Mouse (Mus musculus) liver, embryonic 14.5 days (tissue): ENCODE measurements around the gene Gpr1. TPM values are rescaled to one million over a fixed set of nuclear protein-coding genes. Genes with fewer than 3 reads are reported as not detected.

Experiments used
- ATAC-seq: fragments of 200-750 bp; cut with Nextera tagmentation; 2 replicates; pipeline ENCODE4 v1.8.0; 2017; ENCODE audit warnings: moderate number of reproducible peaks, mild to moderate bottlenecking, moderate library complexity; ENCODE audit not compliant: insufficient read depth
- DNase-seq, 3 experiments: peaks; one replicate each; pipeline ENCODE4 v3.0.0-alpha.2; 2012 to 2013; ENCODE audit warnings: low read depth in 3 of 3, low spot score in 3 of 3
- H3K27ac ChIP-seq: fragments of 300-500 bp; sonication (generic); 2 replicates; pipeline ENCODE4 v1.5.1; 2014; ENCODE audit warnings: moderate library complexity, mild to moderate bottlenecking, control low read depth, inconsistent platforms
- H3K27me3 ChIP-seq: fragments of 300-500 bp; sonication (generic); 2 replicates; pipeline ENCODE4 v1.6.1; 2014; ENCODE audit warnings: mild to moderate bottlenecking, low read length, moderate library complexity; ENCODE audit not compliant: control insufficient read depth, insufficient read depth
- H3K36me3 ChIP-seq: fragments of 300-500 bp; sonication (generic); replicated peaks from 2 replicates; pipeline ENCODE4 v1.6.1; 2014; ENCODE audit warnings: low read depth; ENCODE audit not compliant: control insufficient read depth, insufficient read depth
- H3K4me1 ChIP-seq, 2 experiments: fragments of 200-500 bp in 1 of 2; fragments of 300-500 bp in 1 of 2; sonication (generic) in 1 of 2; replicated peaks; 2 replicates each; pipeline ENCODE4 v1.6.1; 2012 to 2014; ENCODE audit warnings: antibody characterized with exemption in 1 of 2, inconsistent platforms in 1 of 2, low read length in 1 of 2; ENCODE audit not compliant: control insufficient read depth in 2 of 2, insufficient read depth in 2 of 2
- H3K4me2 ChIP-seq: fragments of 300-500 bp; sonication (generic); 2 replicates; pipeline ENCODE4 v1.6.1; 2014; ENCODE audit warnings: low read depth, mild to moderate bottlenecking, control low read depth, moderate library complexity
- H3K4me3 ChIP-seq, 2 experiments: fragments of 200-500 bp in 1 of 2; fragments of 300-500 bp in 1 of 2; sonication (generic) in 1 of 2; 2 replicates each; pipeline ENCODE4 v1.5.1; 2012 to 2014; ENCODE audit warnings: low read depth in 2 of 2, low read length in 2 of 2, mild to moderate bottlenecking in 2 of 2, control low read depth in 1 of 2, inconsistent platforms in 1 of 2, moderate library complexity in 1 of 2; ENCODE audit not compliant: insufficient read depth in 1 of 2
- H3K9ac ChIP-seq: fragments of 300-500 bp; sonication (generic); replicated peaks from 2 replicates; pipeline ENCODE4 v1.6.1; 2014; ENCODE audit warnings: mild to moderate bottlenecking, control low read depth, moderate library complexity
- H3K9me3 ChIP-seq: fragments of 300-500 bp; sonication (generic); 2 replicates; pipeline ENCODE4 v1.6.1; 2016; ENCODE audit warnings: low read length, mixed read lengths; ENCODE audit not compliant: control insufficient read depth
- CTCF ChIP-seq: IDR thresholded peaks from 2 replicates; pipeline ENCODE4 v1.5.1; 2016; ENCODE audit warnings: antibody characterized with exemption, low read depth, control low read depth
- EP300 ChIP-seq: IDR thresholded peaks from 2 replicates; pipeline ENCODE4 v1.6.1; 2016; ENCODE audit warnings: antibody characterized with exemption, low read depth
- WGBS: fragments of 180-500 bp; shearing (Covaris S2); extraction: QIAGEN DNeasy Blood & Tissue Kit; methylation state at CpG from one replicate; pipeline ENCODE4 v1.1.7; 2014; ENCODE audit not compliant: insufficient replicate concordance; 5-methylcytosine and 5-hydroxymethylcytosine counted together
- polyA plus RNA-seq, 2 experiments: library from polyadenylated mRNA; depleted of rRNA in 1 of 2; stranded (reverse) in 1 of 2; unstranded in 1 of 2; fragments of >200 nt; fragmentation: Nextera tagmentation in 1 of 2; extraction: Ambion mirVana in 1 of 2; gene quantifications; 2 replicates each; pipeline versions ENCODE4 v1.2.1 to v1.2.3; 2012 to 2014

The Gpr1 gene
- polyA plus RNA-seq, 2 experiments, result not detected

- Histone ChIP-seq H3K27me3 (no peaks in the 10 kb centered on the region), H3K9ac (no peak overlapping the region), H3K4me1 (no peaks in the 10 kb centered on the region; a peak in 1 of 4 replicates), H3K4me3 (no peak overlapping the region), H3K36me3 (no peaks in the 10 kb centered on the region), H3K9me3 (no peaks in the 10 kb centered on the region), H3K4me2 (no peak overlapping the region), H3K27ac (no peak overlapping the region)
- TF ChIP-seq CTCF, result no peak
- ATAC-seq (no peak), DNase-seq (no peak)
- 61% methylated on average over 3 of the region's 3 CpGs for WGBS
Observed at GRCm38 (mm10) chr1:63207607-63208006, 6.7 kb downstream of the Gpr1 start.

GRCm38 (mm10) chr1:63204660-63205394, 9.5 kb downstream of the Gpr1 start:
- Histone ChIP-seq H3K27ac (no peak overlapping the region), H3K36me3 (no peaks in the 10 kb centered on the region), H3K4me1 (no peaks in the 10 kb centered on the region; a peak in 1 of 4 replicates), H3K4me2 (no peak overlapping the region), H3K27me3 (no peaks in the 10 kb centered on the region), H3K4me3 (no peak overlapping the region), H3K9ac (no peak overlapping the region), H3K9me3 (no peaks in the 10 kb centered on the region)
- ATAC-seq (no peak), DNase-seq (no peak)
- 32% methylated on average over 7 of the region's 7 CpGs for WGBS
- TF ChIP-seq CTCF (no peak), EP300 (no peak)

GRCm38 (mm10) chr1:63203950-63204659, 10.2 kb downstream of the Gpr1 start:
- no peak overlapping the region for H3K4me3 ChIP-seq
- TF ChIP-seq CTCF (0 out of 2 replicates have a peak, but pooled peaks have one; percentile 13), EP300 (no peak)
- H3K27me3 ChIP-seq, result no peaks in the 10 kb centered on the region
- H3K4me2 ChIP-seq, result no peak overlapping the region
- ATAC-seq (no peak), DNase-seq (no peak)
- no peaks in the 10 kb centered on the region; a peak in 1 of 4 replicates for H3K4me1 ChIP-seq
- H3K36me3 ChIP-seq, result no peaks in the 10 kb centered on the region
- H3K9ac ChIP-seq, result no peak overlapping the region
- no peak overlapping the region for H3K27ac ChIP-seq
- H3K9me3 ChIP-seq, result no peaks in the 10 kb centered on the region
- 27% methylated on average over 7 of the region's 7 CpGs for WGBS

GRCm38 (mm10) chr1:63203471-63203870, 10.9 kb downstream of the Gpr1 start:
- no peak overlapping the region for H3K27ac ChIP-seq
- no peaks in the 10 kb centered on the region for H3K9me3 ChIP-seq
- 62% methylated on average over 1 of the region's 1 CpGs for WGBS
- no peak overlapping the region for H3K4me2 ChIP-seq
- H3K4me1 ChIP-seq, result no peaks in the 10 kb centered on the region; a peak in 1 of 4 replicates
- H3K4me3 ChIP-seq, result no peak overlapping the region
- DNase-seq, result no peak
- no peaks in the 10 kb centered on the region for H3K27me3 ChIP-seq
- no peak overlapping the region for H3K9ac ChIP-seq
- TF ChIP-seq EP300 (no peak), CTCF (no peak)
- H3K36me3 ChIP-seq, result no peaks in the 10 kb centered on the region
- ATAC-seq, result no peak

- Histone ChIP-seq H3K4me3 (no peak overlapping the region), H3K27me3 (no peaks in the 10 kb centered on the region), H3K27ac (no peak overlapping the region), H3K4me1 (no peaks in the 10 kb centered on the region; a peak in 1 of 4 replicates), H3K36me3 (no peaks in the 10 kb centered on the region), H3K4me2 (no peak overlapping the region), H3K9me3 (no peaks in the 10 kb centered on the region), H3K9ac (no peak overlapping the region)
- TF ChIP-seq CTCF, result no peak
- no peak for TF ChIP-seq EP300
- no peak for DNase-seq
- no peak for ATAC-seq
- 58% methylated on average over 1 of the region's 1 CpGs for WGBS
Observed at GRCm38 (mm10) chr1:63201672-63202071, 12.7 kb downstream of the Gpr1 start.
